Mouse (Mus musculus) stomach, postnatal 0 days (tissue): ENCODE data around the gene B3galnt1. TPM values are rescaled to one million over a fixed set of nuclear protein-coding genes. Genes with fewer than 3 reads are reported as not detected.

Source experiments
- ATAC-seq: fragments of 200-750 bp; cut with Nextera tagmentation; 2 replicates; pipeline ENCODE4 v1.8.0; 2017; ENCODE audit not compliant: low FRiP score, low TSS enrichment
- DNase-seq: peaks from one replicate; pipeline ENCODE4 v3.0.0-alpha.2; 2016; ENCODE audit warnings: low spot score
- H3K27ac ChIP-seq: fragments of 300-500 bp; sonication (generic); replicated peaks from 2 replicates; pipeline ENCODE4 v1.5.1; 2014; ENCODE audit warnings: mild to moderate bottlenecking, control low read depth
- H3K27me3 ChIP-seq: fragments of 300-500 bp; sonication (generic); 2 replicates; pipeline ENCODE4 v1.6.1; 2014; ENCODE audit warnings: low read length; ENCODE audit not compliant: control insufficient read depth, insufficient read depth
- H3K36me3 ChIP-seq: fragments of 300-500 bp; sonication (generic); 2 replicates; pipeline ENCODE4 v1.6.1; 2014; ENCODE audit warnings: low read length, mixed read lengths; ENCODE audit not compliant: control insufficient read depth, insufficient read depth
- H3K4me1 ChIP-seq: fragments of 300-500 bp; sonication (generic); replicated peaks from 2 replicates; pipeline ENCODE4 v1.6.1; 2014; ENCODE audit warnings: antibody characterized with exemption; ENCODE audit not compliant: control insufficient read depth, insufficient read depth
- H3K4me2 ChIP-seq: fragments of 300-500 bp; sonication (generic); replicated peaks from 2 replicates; pipeline ENCODE4 v1.6.1; 2014; ENCODE audit warnings: low read depth, mild to moderate bottlenecking, control low read depth, moderate library complexity
- H3K4me3 ChIP-seq: fragments of 300-500 bp; sonication (generic); 2 replicates; pipeline ENCODE4 v1.5.1; 2014; ENCODE audit warnings: low read depth, low read length, control low read depth
- H3K9ac ChIP-seq: fragments of 300-500 bp; sonication (generic); 2 replicates; pipeline ENCODE4 v1.6.1; 2014; ENCODE audit warnings: mild to moderate bottlenecking, low read length, control low read depth, mixed read lengths
- H3K9me3 ChIP-seq: fragments of 300-500 bp; sonication (generic); 2 replicates; pipeline ENCODE4 v1.6.1; 2016; ENCODE audit warnings: low read length; ENCODE audit not compliant: control insufficient read depth
- CTCF ChIP-seq: IDR thresholded peaks from 2 replicates; pipeline ENCODE4 v1.5.1; 2016; ENCODE audit warnings: antibody characterized with exemption, low read depth, mild to moderate bottlenecking, moderate library complexity
- EP300 ChIP-seq: optimal IDR thresholded peaks from 2 replicates; pipeline ENCODE3; 2016; ENCODE audit warnings: antibody characterized with exemption
- WGBS: fragments of 180-500 bp; shearing (Covaris S2); extraction: QIAGEN DNeasy Blood & Tissue Kit; methylation state at CpG from one replicate; pipeline ENCODE4 v1.1.7; 2014; 5-methylcytosine and 5-hydroxymethylcytosine counted together
- polyA plus RNA-seq: library from polyadenylated mRNA; unstranded; fragments of >200 nt; fragmentation: Nextera tagmentation; extraction: Ambion mirVana; gene quantifications from 2 replicates; pipeline ENCODE4 v1.2.1, GENCODE M21; 2015

B3galnt1 gene
- polyA plus RNA-seq, 1 experiment from 2014 or later = 21.5 TPM

DNA sequence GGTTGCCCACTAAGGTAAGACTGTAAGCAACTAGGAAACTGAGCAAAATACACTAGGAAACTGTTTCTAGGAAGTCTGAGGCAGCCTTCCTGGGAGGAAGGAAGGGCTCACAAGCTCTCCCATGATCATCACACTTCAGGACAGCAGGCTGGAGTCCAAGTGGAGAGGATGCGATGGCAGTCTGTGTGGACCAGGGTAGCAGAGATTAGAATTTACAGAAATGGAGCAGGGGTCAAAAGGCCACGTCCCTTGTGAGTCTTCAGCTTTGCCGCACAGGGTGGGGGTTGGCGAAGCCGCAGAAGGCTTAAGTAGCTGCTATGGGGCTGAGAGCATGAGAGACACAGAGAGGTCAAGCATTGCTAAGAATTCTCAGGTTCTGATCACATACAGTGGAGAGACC, 37.1 kb downstream of the B3galnt1 start:
- Histone ChIP-seq H3K27ac (no peak overlapping the region), H3K9ac (no peak overlapping the region), H3K27me3 (no peaks in the 10 kb centered on the region), H3K36me3 (no peaks in the 10 kb centered on the region), H3K9me3 (no peaks in the 10 kb centered on the region), H3K4me3 (no peak overlapping the region), H3K4me2 (no peak overlapping the region), H3K4me1 (no peaks in the 10 kb centered on the region)
- TF ChIP-seq EP300 (no peak), CTCF (no peak)
- WGBS = 67% methylated on average over 5 of the region's 5 CpGs
- DNase-seq (no peak), ATAC-seq (no peak)

DNA sequence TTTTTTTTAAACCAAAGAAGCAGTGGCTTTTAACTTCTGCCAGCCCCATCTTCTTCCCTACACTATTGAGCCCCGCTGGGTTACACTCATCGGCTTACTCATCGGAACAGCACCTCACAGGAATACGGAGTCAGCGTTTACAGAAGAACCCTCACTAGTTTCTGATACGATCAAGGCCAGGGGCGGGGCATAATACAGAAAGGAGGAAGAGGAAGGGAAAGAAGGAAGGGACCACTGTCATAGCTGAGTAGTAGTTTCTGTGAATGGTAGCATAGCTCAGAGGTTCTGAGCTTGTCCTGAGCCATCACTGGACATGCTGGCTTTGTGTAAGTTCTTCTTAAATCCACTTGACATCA, 38.8 kb downstream of the B3galnt1 start:
- 40% methylated on average over 7 of the region's 7 CpGs for WGBS
- TF ChIP-seq CTCF (no peak), EP300 (no peak)
- ATAC-seq (peak; percentile 61; the same call in 1 of the 2 replicates), DNase-seq (no peak)
- no peaks in the 10 kb centered on the region for H3K36me3 ChIP-seq
- H3K4me3 ChIP-seq = no peak overlapping the region
- H3K27ac ChIP-seq = no peak overlapping the region
- no peak overlapping the region for H3K9ac ChIP-seq
- no peaks in the 10 kb centered on the region for H3K9me3 ChIP-seq
- no peaks in the 10 kb centered on the region for H3K27me3 ChIP-seq
- H3K4me1 ChIP-seq = no peaks in the 10 kb centered on the region
- peak overlapping the region; percentile 17; the same call in 1 of the 2 replicates for H3K4me2 ChIP-seq

GRCm38 (mm10) chr3:69559316-69559974, 39.3 kb downstream of the B3galnt1 start:
- Histone ChIP-seq H3K4me3 (no peak overlapping the region), H3K9me3 (no peaks in the 10 kb centered on the region), H3K4me1 (no peaks in the 10 kb centered on the region), H3K36me3 (no peaks in the 10 kb centered on the region), H3K9ac (no peak overlapping the region), H3K4me2 (no peak overlapping the region), H3K27ac (peak overlapping the region; percentile 46; the same call in 1 of the 2 replicates), H3K27me3 (no peaks in the 10 kb centered on the region)
- TF ChIP-seq CTCF (no peak), EP300 (no peak)
- DNase-seq = no peak
- WGBS = 57% methylated on average over 6 of the region's 6 CpGs
- ATAC-seq = peak; percentile 21; the same call in 1 of the 2 replicates

DNA sequence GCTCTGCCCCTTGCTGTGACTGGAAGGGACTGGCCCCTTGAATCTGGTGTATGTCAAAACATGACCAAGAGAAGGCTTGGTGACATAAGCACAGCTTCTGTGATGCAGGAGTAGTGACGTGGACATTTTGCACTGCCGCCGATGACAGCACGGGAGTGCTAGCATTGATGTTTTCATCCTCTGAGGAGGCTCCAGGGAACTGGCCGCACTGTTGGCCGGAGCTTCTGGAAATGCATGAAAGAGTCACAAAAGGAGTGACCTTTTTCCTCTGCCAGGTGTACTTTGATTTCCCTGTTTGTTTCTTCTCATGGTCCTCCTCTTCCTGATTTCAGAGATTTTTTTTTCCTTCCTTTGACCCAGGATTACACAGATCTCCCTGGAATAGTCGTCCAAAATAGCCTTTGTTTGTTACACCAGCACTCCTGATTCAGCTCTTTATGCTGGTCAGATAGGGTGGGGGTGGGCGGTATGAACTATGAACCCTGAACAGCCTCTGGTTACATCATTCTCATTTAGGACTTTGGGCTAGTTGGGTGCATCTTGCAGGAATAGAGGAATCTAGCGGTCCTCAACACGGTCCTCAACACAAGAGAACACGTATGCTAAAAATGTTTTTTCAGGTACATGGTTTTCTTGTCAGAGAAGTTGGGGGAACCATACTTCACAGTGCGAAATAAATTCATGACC, 42.5 kb downstream of the B3galnt1 start:
- H3K9me3 ChIP-seq = no peaks in the 10 kb centered on the region
- H3K27ac ChIP-seq = no peak overlapping the region
- no peaks in the 10 kb centered on the region for H3K4me1 ChIP-seq
- no peak for DNase-seq
- H3K9ac ChIP-seq = no peak overlapping the region
- WGBS = 85% methylated on average over 12 of the region's 12 CpGs
- TF ChIP-seq CTCF (no peak), EP300 (no peak)
- no peaks in the 10 kb centered on the region for H3K27me3 ChIP-seq
- no peak overlapping the region for H3K4me2 ChIP-seq
- H3K36me3 ChIP-seq = no peaks in the 10 kb centered on the region
- no peak overlapping the region for H3K4me3 ChIP-seq
- no peak for ATAC-seq

DNA sequence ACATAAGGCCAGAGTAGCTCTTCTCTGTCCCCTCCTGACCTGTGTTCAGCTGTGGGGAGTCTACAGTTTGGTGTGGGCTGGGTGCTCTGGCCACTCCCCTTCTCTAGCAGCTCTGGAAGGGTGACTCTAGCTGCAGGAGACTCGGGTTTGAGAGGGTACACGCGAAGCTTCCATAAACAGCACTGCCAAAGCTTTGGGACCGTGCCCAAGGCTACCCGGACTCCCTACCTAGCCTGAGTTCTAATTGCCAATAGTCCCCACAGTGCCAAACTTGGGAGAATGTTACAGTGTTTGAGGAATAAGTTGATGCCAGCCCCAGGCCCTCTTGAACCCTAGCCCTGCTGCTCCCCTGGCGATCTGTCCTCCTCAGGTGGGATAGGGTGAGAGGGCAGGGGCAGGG, 43.2 kb downstream of the B3galnt1 start:
- Histone ChIP-seq H3K27ac (no peak overlapping the region), H3K9me3 (no peaks in the 10 kb centered on the region), H3K36me3 (no peaks in the 10 kb centered on the region), H3K4me3 (no peak overlapping the region), H3K27me3 (no peaks in the 10 kb centered on the region), H3K4me2 (no peak overlapping the region), H3K9ac (no peak overlapping the region), H3K4me1 (no peaks in the 10 kb centered on the region)
- 74% methylated on average over 6 of the region's 6 CpGs for WGBS
- ATAC-seq (no peak), DNase-seq (no peak)
- TF ChIP-seq EP300 (no peak), CTCF (no peak)

- no peak for DNase-seq
- 70% methylated on average over 4 of the region's 4 CpGs for WGBS
- no peak for ATAC-seq
Measured at GRCm38 (mm10) chr3:69549602-69550001, 49.2 kb downstream of the B3galnt1 start.

More at GRCm38 (mm10) chr3:69549602-69550001, 49.2 kb downstream of the B3galnt1 start:
- TF ChIP-seq CTCF (no peak), EP300 (no peak)
- Histone ChIP-seq H3K9me3 (no peaks in the 10 kb centered on the region), H3K36me3 (no peaks in the 10 kb centered on the region), H3K4me2 (no peak overlapping the region), H3K4me3 (no peak overlapping the region), H3K4me1 (no peaks in the 10 kb centered on the region), H3K27ac (no peak overlapping the region), H3K9ac (no peak overlapping the region), H3K27me3 (no peaks in the 10 kb centered on the region)
